ENCODE assay signal across 30 mouse cellular contexts in genomic region chr9:54722596-54722995, GRCm38 (mm10). TPM values are rescaled to one million over a fixed set of nuclear protein-coding genes. Genes with fewer than 3 reads are reported as not detected.
"Had no signal": no experiment of that assay in that cellular context is flagged by ENCODE, and none has a peak within 500 bp of the region (broad histone marks: within the 10 kb centered on the region; RNA-seq: fewer than 3 reads in every experiment).

No protein-coding gene starts in this region.

- DNase-seq: cerebellum, adult 2 months; cerebellum, adult 8-10 months; cerebellum, adult 9-10 months; cerebellum, adult 9-11 months; cerebellum, postnatal 10 days; cerebellum, postnatal 14 days; cerebellum, postnatal 25 days; cerebellum, postnatal 36 days; embryo, embryonic 11 days; forebrain, postnatal 0 days; gastrocnemius, adult 2 months; gastrocnemius, postnatal 10 days; gastrocnemius, postnatal 14 days; gastrocnemius, postnatal 25 days; gastrocnemius, postnatal 36 days; heart, adult 11 months; heart, adult 18-20 months had no signal

- H3K4me2 ChIP-seq: embryonic facial prominence, embryonic 12.5 days; embryonic facial prominence, embryonic 13.5 days; embryonic facial prominence, embryonic 15.5 days; forebrain, embryonic 12.5 days; forebrain, embryonic 13.5 days; forebrain, embryonic 15.5 days had no signal

- H3K9me3 ChIP-seq: embryonic facial prominence, embryonic 10.5 days; embryonic facial prominence, embryonic 12.5 days; embryonic facial prominence, embryonic 13.5 days; embryonic facial prominence, embryonic 15.5 days; forebrain, embryonic 10.5 days; forebrain, embryonic 12.5 days; forebrain, embryonic 13.5 days; forebrain, embryonic 15.5 days had no signal

- H3K9ac ChIP-seq: embryonic facial prominence, embryonic 12.5 days; embryonic facial prominence, embryonic 13.5 days; embryonic facial prominence, embryonic 15.5 days; forebrain, embryonic 12.5 days; forebrain, embryonic 13.5 days; forebrain, embryonic 15.5 days; forebrain, postnatal 0 days had no signal

- H3K27me3 ChIP-seq: embryonic facial prominence, embryonic 12.5 days; embryonic facial prominence, embryonic 13.5 days; embryonic facial prominence, embryonic 15.5 days; forebrain, embryonic 12.5 days; forebrain, embryonic 13.5 days; forebrain, embryonic 15.5 days had no signal

- H3K4me3 ChIP-seq: embryonic facial prominence, embryonic 10.5 days; embryonic facial prominence, embryonic 12.5 days; embryonic facial prominence, embryonic 13.5 days; embryonic facial prominence, embryonic 15.5 days; erythroblast, embryonic 14.5 days; forebrain, embryonic 10.5 days; forebrain, embryonic 12.5 days; forebrain, embryonic 13.5 days; forebrain, embryonic 15.5 days; gastrocnemius, adult 2 months had no signal

- H3K4me1 ChIP-seq: embryonic facial prominence, embryonic 10.5 days; embryonic facial prominence, embryonic 12.5 days; embryonic facial prominence, embryonic 13.5 days; embryonic facial prominence, embryonic 15.5 days; forebrain, embryonic 10.5 days; forebrain, embryonic 12.5 days; forebrain, embryonic 13.5 days; forebrain, embryonic 15.5 days had no signal

- H3K27ac ChIP-seq: embryonic facial prominence, embryonic 10.5 days; embryonic facial prominence, embryonic 12.5 days; embryonic facial prominence, embryonic 13.5 days; embryonic facial prominence, embryonic 15.5 days; forebrain, embryonic 10.5 days; forebrain, embryonic 12.5 days; forebrain, embryonic 13.5 days; forebrain, embryonic 15.5 days had no signal

- ATAC-seq: forebrain, embryonic 13.5 days; forebrain, embryonic 14.5 days; forebrain, embryonic 15.5 days; forebrain, embryonic 16.5 days; forebrain, postnatal 0 days had no signal

RNA-seq across cellular contexts. Expression of gene Crabp1, which starts 42.0 kb away (rescaled TPM):
- total RNA-seq: common myeloid progenitor, adult 5-6 weeks; granulocyte monocyte progenitor cell, adult 5-6 weeks; heart, adult 18-20 months had no signal
- polyA plus RNA-seq: erythroblast, embryonic 14.5 days had no signal
